Mouse (Mus musculus) thymus, postnatal 10 days (tissue): ENCODE measurements at regions not wholly inside any gene's neighbourhood (a gene's known extent, or its start where the extent isn't known, plus 50 kb on each side); places are given as distances from the start of the nearest gene placed in this dataset.
A peak's percentile ranks its signal among the peaks of the same experiment; 100 is the strongest.
"Not testable (repeated sequence)": the region's sequence is repeated elsewhere in the genome, so short reads cannot be mapped to it uniquely, and the experiment has no call there.

Experiments used
- DNase-seq, 2 experiments: peaks; one replicate each; pipeline ENCODE4 v3.0.0; 2021; ENCODE audit warnings: low spot score in 2 of 2

DNA sequence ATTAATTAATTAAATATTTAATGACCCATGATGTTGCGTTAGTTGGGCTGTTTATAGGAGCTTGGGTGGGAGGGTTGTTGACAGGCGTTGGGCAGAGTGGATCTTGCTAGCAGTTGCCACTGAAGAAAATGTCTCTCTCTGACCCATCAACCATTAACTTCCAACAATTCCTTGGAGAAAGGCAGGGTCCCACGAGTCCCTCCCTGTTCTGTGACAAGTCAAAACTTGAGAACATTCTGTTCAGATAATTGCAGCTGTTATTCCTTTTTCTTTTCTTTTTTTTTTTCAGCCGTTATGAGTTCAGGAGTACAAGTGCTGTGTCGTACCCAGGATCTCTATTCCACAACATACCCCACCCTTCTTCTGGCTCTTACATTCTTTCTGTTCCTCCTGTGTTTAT is 59.8 kb upstream of the Tnfrsf21 start:
- DNase-seq: no peak

DNA sequence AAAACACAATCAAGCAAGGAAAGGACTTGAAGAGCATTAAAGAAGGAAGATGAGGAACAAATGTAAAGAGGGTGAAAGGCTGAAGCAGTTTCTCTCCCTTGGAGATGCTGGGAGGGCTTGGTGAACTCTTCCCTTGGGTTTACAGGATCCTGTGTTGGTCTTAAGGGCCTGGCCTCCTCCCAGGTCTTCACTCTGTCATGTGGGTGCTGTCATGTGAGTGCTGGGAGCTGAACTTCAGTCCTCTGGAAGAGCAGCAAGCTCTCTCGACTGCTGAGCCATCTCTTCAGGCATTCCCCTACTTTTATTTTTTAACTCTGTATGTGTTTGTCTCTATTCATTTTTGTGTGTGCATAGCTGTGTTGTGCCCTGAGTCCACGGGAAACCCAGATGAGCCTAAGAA is 61.6 kb upstream of the Tnfrsf21 start:
- DNase-seq: no peak

- no peak for DNase-seq
Observed at GRCm38 (mm10) chr17:42944453-42944852, 68.0 kb upstream of the Cd2ap start.

- DNase-seq: peak; percentile 53 to 77
Observed at GRCm38 (mm10) chr17:42943272-42943696, 66.8 kb upstream of the Cd2ap start.

GRCm38 (mm10) chr17:42939476-42939875 is 63.0 kb upstream of the Cd2ap start:
- DNase-seq: no peak

DNA sequence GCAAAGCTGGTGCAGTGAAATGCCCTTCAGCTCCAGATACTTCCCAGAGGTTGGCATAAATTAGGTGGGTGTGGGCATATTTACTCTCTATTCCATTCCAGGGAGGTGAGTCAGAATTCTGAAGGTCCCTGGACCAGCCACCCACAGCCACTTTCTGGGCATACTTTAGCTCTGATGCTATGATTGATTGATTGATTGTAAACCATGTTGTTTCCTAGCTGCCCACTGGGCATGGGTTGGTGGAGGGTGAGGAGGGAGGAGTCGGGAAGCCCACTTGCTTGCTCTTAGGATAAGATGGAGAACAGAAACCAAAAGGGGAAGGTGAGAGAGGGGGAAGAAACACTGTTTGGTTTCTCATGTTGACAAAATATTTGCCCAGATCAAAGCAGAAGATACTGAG is 62.1 kb upstream of the Cd2ap start:
- no peak for DNase-seq

DNA sequence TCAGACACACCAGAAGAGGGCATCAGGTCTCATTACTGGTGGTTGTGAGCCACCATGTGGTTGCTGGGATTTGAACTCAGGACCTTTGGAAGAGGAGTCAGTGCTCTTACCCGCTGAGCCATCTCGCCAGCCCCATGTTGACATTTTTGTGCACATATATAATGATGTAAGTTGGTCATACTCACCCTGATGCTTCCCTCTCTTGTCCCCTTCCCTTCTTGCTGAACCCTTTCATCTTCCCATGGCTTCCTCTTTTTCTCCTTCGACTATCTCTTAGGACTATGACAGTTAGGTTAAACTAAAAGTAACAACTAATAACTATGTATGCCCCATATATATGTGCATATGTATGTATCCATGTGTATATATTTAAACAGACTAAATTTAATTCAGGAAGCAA is 61.0 kb upstream of the Cd2ap start:
- DNase-seq: not testable (repeated sequence)

GRCm38 (mm10) chr17:42934068-42934467 is 57.6 kb upstream of the Cd2ap start:
- no peak for DNase-seq

GRCm38 (mm10) chr17:42933335-42934004 is 57.0 kb upstream of the Cd2ap start:
- no peak for DNase-seq

- DNase-seq: no peak
Observed at GRCm38 (mm10) chr17:42927320-42927719, 50.9 kb upstream of the Cd2ap start.
